Mouse (Mus musculus) liver, adult 2 months (tissue): ENCODE data around the gene Tmem198b. TPM values are rescaled to one million over a fixed set of nuclear protein-coding genes. Genes with fewer than 3 reads are reported as not detected.
A peak's percentile ranks its signal among the peaks of the same experiment; 100 is the strongest.

Experiments used
- DNase-seq: peaks from one replicate; pipeline ENCODE4 v3.0.0-alpha.2; 2011; ENCODE audit warnings: low read depth, low spot score; ENCODE audit errors: extremely low read depth
- H3K27ac ChIP-seq: fragments of 200-500 bp; replicated peaks from 2 replicates; pipeline ENCODE4 v1.5.1; 2012; ENCODE audit warnings: low read depth, mild to moderate bottlenecking, control low read depth, inconsistent platforms, low read length; ENCODE audit not compliant: insufficient read depth
- H3K27me3 ChIP-seq: fragments of 200-500 bp; 2 replicates; pipeline ENCODE4 v1.6.1; 2012; ENCODE audit warnings: mild to moderate bottlenecking, moderate library complexity, low read length, inconsistent platforms; ENCODE audit not compliant: control insufficient read depth, insufficient read depth
- H3K36me3 ChIP-seq: fragments of 200-500 bp; 2 replicates; pipeline ENCODE4 v1.6.1; 2012; ENCODE audit warnings: low read length, inconsistent platforms; ENCODE audit not compliant: control insufficient read depth, insufficient read depth
- H3K4me1 ChIP-seq: fragments of 200-500 bp; 2 replicates; pipeline ENCODE4 v1.6.1; 2011; ENCODE audit warnings: low read length; ENCODE audit not compliant: control insufficient read depth, insufficient read depth
- H3K4me3 ChIP-seq: fragments of 200-500 bp; 2 replicates; pipeline ENCODE4 v1.5.1; 2011; ENCODE audit warnings: low read depth, mild to moderate bottlenecking, control low read depth, low read length, moderate library complexity; ENCODE audit not compliant: insufficient read depth
- H3K79me2 ChIP-seq: fragments of 200-500 bp; 2 replicates; pipeline ENCODE4 v1.6.1; 2012; ENCODE audit warnings: inconsistent platforms, mild to moderate bottlenecking, low read length, moderate library complexity; ENCODE audit not compliant: control insufficient read depth, insufficient read depth
- H3K9ac ChIP-seq: fragments of 200-500 bp; 2 replicates; pipeline ENCODE4 v1.6.1; 2012; ENCODE audit warnings: low read depth, mild to moderate bottlenecking, control low read depth, inconsistent platforms, low read length
- CTCF ChIP-seq: fragments of 200-500 bp; IDR thresholded peaks from 2 replicates; pipeline ENCODE4 v1.5.1; 2011; ENCODE audit warnings: low read depth, low read length, control low read depth
- POLR2A ChIP-seq: fragments of 200-500 bp; IDR thresholded peaks from 2 replicates; pipeline ENCODE4 v1.6.1; 2011; ENCODE audit warnings: low read length, control low read depth; ENCODE audit not compliant: insufficient read depth; ENCODE audit errors: extremely low read depth
- WGBS: fragments of 180-500 bp; shearing (Covaris S2); methylation state at CpG from one replicate; pipeline ENCODE4 v1.1.7; 2018; 5-methylcytosine and 5-hydroxymethylcytosine counted together
- polyA plus RNA-seq: library from polyadenylated mRNA; depleted of rRNA; stranded (reverse); fragments of >200 nt; gene quantifications from 2 replicates; pipeline ENCODE4 v1.2.3, GENCODE M21; 2012; rRNA removed
- total RNA-seq: library from RNA; depleted of rRNA; stranded (reverse); fragments of >200 nt; gene quantifications from 2 replicates; pipeline ENCODE4 v1.2.3, GENCODE M21; 2014; rRNA removed

Tmem198b gene
- total and polyA plus RNA-seq, 2 experiments, result 1.3 to 5.7 TPM

DNA sequence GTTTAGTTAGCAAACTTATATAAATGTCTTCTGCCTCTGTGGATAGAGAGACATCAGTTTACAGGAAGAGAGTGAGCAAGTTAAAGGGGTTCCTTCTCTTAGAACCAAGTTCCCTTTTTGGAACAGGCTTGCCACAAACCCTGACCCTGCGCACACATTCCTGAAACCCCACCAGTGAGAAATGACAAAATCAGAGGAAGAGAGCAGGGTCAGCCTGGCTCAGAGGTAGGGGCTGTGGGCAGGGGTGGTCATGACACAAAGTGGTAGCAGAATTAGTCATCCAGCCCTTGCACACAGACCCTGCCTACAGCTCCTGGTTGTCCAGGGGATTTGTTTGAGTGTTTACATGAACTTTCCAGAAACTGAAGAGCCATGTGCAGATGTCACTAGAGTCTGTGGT, 24.0 kb downstream of the Tmem198b start:
- Histone ChIP-seq H3K36me3 (no peaks in the 10 kb centered on the region), H3K27me3 (no peaks in the 10 kb centered on the region), H3K4me1 (peaks cover 5% of the 10 kb centered on the region; the same call in 1 of the 2 replicates), H3K79me2 (no peaks in the 10 kb centered on the region), H3K27ac (peak overlapping the region; percentile 15; the same call in 1 of the 2 replicates), H3K4me3 (no peak overlapping the region), H3K9ac (no peak overlapping the region)
- WGBS, result 92% methylated on average over 1 of the region's 1 CpGs
- TF ChIP-seq POLR2A (no peak), CTCF (no peak)
- no peak for DNase-seq

DNA sequence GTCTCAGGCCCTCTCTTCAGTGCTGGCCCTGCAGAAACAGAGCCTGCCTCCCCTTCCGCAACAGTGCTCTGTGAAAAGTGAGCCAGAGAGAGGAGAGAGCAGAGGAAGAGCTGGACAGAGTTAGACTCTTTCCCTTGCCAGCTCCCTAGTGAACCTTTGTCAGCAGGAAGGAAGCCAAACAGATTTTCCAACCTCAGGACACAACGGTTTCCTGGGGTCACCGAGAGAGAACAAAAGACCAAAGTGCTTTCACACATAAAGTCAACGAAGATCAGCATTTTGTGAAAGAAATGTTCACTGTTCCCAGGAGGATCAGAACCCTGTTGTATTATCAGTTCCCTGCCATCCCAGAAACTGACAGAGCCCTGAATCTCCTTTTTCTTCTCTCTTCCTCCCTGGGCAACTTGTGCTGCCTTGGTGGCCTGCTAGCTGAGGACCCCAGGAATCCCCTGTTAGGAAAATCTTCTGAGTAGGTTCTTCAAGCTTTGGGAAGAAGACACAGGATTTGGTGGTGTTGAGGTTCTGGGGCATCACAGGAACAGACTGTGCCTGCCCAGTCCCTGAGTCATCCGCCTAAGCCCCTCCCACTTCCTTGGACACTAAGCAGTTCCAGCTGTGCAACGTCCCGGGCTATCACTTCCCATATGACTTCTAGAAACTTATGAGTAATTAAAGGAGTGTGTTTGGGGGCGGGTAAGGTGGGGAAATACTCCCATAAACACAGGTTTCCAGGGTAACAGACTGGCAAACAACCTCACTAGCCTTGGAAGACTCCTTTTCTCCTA, 25.0 kb downstream of the Tmem198b start:
- H3K27ac ChIP-seq, result peak overlapping the region; percentile 71
- peaks cover 5% of the 10 kb centered on the region; the same call in 1 of the 2 replicates for H3K4me1 ChIP-seq
- no peak overlapping the region for H3K4me3 ChIP-seq
- no peaks in the 10 kb centered on the region for H3K79me2 ChIP-seq
- H3K27me3 ChIP-seq, result no peaks in the 10 kb centered on the region
- 0 out of 2 replicates have a peak overlapping the region, but pooled peaks have one; percentile 4 for H3K9ac ChIP-seq
- TF ChIP-seq POLR2A (no peak), CTCF (no peak)
- DNase-seq, result peak; percentile 92
- WGBS, result 19% methylated on average over 8 of the region's 8 CpGs
- no peaks in the 10 kb centered on the region for H3K36me3 ChIP-seq

DNA sequence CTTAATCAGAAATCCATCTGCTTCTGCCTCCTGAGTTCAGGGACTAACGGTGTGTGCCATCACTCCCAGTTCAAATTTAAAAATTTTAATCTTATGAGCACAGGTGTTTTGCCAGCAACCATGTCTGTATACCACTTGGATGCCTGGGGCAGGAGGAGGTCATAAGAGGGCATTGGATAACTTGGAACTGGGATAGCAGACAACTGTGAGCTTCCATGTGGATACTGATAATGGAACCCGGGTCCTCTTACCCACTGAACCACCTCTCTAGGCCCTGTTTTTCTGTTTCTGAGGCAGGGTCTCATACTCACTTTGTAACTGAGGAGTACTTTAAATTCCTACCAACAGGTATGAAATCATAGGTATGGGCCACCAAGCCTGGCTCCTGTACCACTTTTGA, 25.7 kb downstream of the Tmem198b start:
- H3K79me2 ChIP-seq, result no peaks in the 10 kb centered on the region
- H3K4me3 ChIP-seq, result no peak overlapping the region
- TF ChIP-seq POLR2A (no peak), CTCF (no peak)
- no peaks in the 10 kb centered on the region for H3K27me3 ChIP-seq
- no peaks in the 10 kb centered on the region for H3K36me3 ChIP-seq
- no peak for DNase-seq
- H3K9ac ChIP-seq, result no peak overlapping the region
- H3K27ac ChIP-seq, result peak overlapping the region; percentile 39; the same call in 1 of the 2 replicates
- peaks cover 5% of the 10 kb centered on the region; the same call in 1 of the 2 replicates for H3K4me1 ChIP-seq
- 83% methylated on average over 2 of the region's 2 CpGs for WGBS

DNA sequence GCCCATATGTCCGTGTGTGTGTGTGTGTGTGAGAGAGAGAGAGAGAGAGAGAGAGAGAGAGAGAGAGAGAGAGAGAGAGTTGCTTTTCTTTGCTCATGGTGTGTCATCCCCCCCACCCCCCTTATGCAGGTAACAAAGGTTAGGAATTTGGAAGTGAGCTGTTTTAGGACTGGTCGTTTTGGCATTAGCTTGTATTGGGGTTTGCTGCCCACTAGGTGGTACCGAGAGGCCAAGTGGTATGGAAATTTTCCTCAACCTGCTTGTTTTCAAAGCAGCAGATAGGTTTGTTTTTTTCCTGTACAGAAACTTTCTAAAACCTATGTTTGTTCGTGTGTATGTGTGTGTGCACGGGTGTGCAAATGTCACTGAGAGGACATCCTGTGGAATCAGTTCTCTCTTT, 30.5 kb downstream of the Tmem198b start:
- Histone ChIP-seq H3K27ac (no peak overlapping the region), H3K9ac (no peak overlapping the region), H3K79me2 (no peaks in the 10 kb centered on the region), H3K36me3 (no peaks in the 10 kb centered on the region), H3K4me3 (no peak overlapping the region), H3K27me3 (no peaks in the 10 kb centered on the region), H3K4me1 (no peaks in the 10 kb centered on the region)
- TF ChIP-seq POLR2A, result no peak
- TF ChIP-seq CTCF, result no peak
- no peak for DNase-seq
- WGBS, result 19% methylated on average over 5 of the region's 5 CpGs

DNA sequence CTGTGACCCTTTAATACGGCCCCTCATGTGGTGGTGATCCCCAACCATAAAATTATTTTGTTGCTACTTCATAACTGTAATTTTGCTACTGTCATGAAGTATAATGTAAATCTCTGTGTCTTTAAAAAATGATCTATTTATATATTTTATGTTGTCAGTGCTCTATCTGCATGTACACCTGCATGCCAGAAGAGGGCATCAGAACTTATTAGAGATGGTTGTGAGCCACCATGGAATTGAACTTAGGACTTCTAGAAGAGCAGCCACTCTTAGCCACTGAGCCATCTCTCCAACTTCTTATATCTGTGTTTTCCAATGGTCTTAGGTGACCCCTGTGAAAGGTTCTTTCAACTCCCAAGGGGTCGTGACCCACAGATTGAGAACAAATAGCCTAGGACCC, 31.3 kb downstream of the Tmem198b start:
- H3K27me3 ChIP-seq, result no peaks in the 10 kb centered on the region
- no peak overlapping the region for H3K4me3 ChIP-seq
- DNase-seq, result peak; percentile 51
- no peaks in the 10 kb centered on the region for H3K79me2 ChIP-seq
- no peaks in the 10 kb centered on the region for H3K4me1 ChIP-seq
- H3K36me3 ChIP-seq, result no peaks in the 10 kb centered on the region
- WGBS, result 78% methylated on average over 2 of the region's 2 CpGs
- no peak for TF ChIP-seq POLR2A
- peak; percentile 5; the same call in 1 of the 2 replicates for TF ChIP-seq CTCF
- no peak overlapping the region for H3K9ac ChIP-seq
- H3K27ac ChIP-seq, result no peak overlapping the region

Other genes with a start within 250 kb of the Tmem198b start
- 24.7 and 30.0 TPM in 2 replicates for gene Pa2g4, start 238.4 kb downstream of the Tmem198b start, total RNA-seq
- gene Pa2g4, start 238.4 kb downstream of the Tmem198b start, polyA plus RNA-seq, result 17.6 and 17.8 TPM in 2 replicates
- gene Erbb3, start 214.7 kb downstream of the Tmem198b start, total RNA-seq, result 92.9 and 115 TPM in 2 replicates
- 37.4 and 37.9 TPM in 2 replicates for gene Erbb3, start 214.7 kb downstream of the Tmem198b start, polyA plus RNA-seq
- 234 and 279 TPM in 2 replicates for gene Rps26, start 177.6 kb downstream of the Tmem198b start, total RNA-seq
- 425 and 439 TPM in 2 replicates for gene Rps26, start 177.6 kb downstream of the Tmem198b start, polyA plus RNA-seq
- gene Ikzf4, start 158.4 kb downstream of the Tmem198b start, total RNA-seq, result 0.09 and 0.13 TPM in 2 replicates
- 0.60 and 0.80 TPM in 2 replicates for gene Ikzf4, start 158.4 kb downstream of the Tmem198b start, polyA plus RNA-seq
- gene Suox, start 130.3 kb downstream of the Tmem198b start, total RNA-seq, result 135 and 145 TPM in 2 replicates
- gene Suox, start 130.3 kb downstream of the Tmem198b start, polyA plus RNA-seq, result 103 and 168 TPM in 2 replicates
- gene Rab5b, start 108.1 kb downstream of the Tmem198b start, total RNA-seq, result 68.6 and 74.0 TPM in 2 replicates
- gene Rab5b, start 108.1 kb downstream of the Tmem198b start, polyA plus RNA-seq, result 78.8 and 80.5 TPM in 2 replicates
- gene Pmel, start 100.2 kb downstream of the Tmem198b start, total RNA-seq, result 0.09 and 0.40 TPM in 2 replicates
- gene Pmel, start 100.2 kb downstream of the Tmem198b start, polyA plus RNA-seq, result 0.72 and 0.83 TPM in 2 replicates
- gene Cdk2, start 99.3 kb downstream of the Tmem198b start, total RNA-seq, result 4.7 and 7.6 TPM in 2 replicates
- 7.0 and 8.3 TPM in 2 replicates for gene Cdk2, start 99.3 kb downstream of the Tmem198b start, polyA plus RNA-seq
- gene Dgka, start 59.5 kb downstream of the Tmem198b start, total RNA-seq, result 4.1 and 6.5 TPM in 2 replicates
- gene Dgka, start 59.5 kb downstream of the Tmem198b start, polyA plus RNA-seq, result 7.1 and 7.2 TPM in 2 replicates
- 9.5 and 12.7 TPM in 2 replicates for gene Pym1, start 56.5 kb downstream of the Tmem198b start, total RNA-seq
- 15.0 and 15.6 TPM in 2 replicates for gene Pym1, start 56.5 kb downstream of the Tmem198b start, polyA plus RNA-seq
- 74.3 and 79.8 TPM in 2 replicates for gene Mmp19, start 13.5 kb downstream of the Tmem198b start, total RNA-seq
- 48.4 and 67.5 TPM in 2 replicates for gene Mmp19, start 13.5 kb downstream of the Tmem198b start, polyA plus RNA-seq
- gene Dnajc14, start 308 bp downstream of the Tmem198b start, total RNA-seq, result 23.5 and 25.3 TPM in 2 replicates
- 9.2 and 9.7 TPM in 2 replicates for gene Dnajc14, start 308 bp downstream of the Tmem198b start, polyA plus RNA-seq
- gene Sarnp, start 13.0 kb upstream of the Tmem198b start, total RNA-seq, result 23.1 and 25.8 TPM in 2 replicates
- 6.7 and 6.9 TPM in 2 replicates for gene Sarnp, start 13.0 kb upstream of the Tmem198b start, polyA plus RNA-seq
- 73.2 and 76.7 TPM in 2 replicates for gene Ormdl2, start 17.3 kb upstream of the Tmem198b start, total RNA-seq
- 93.2 and 94.6 TPM in 2 replicates for gene Ormdl2, start 17.3 kb upstream of the Tmem198b start, polyA plus RNA-seq
- gene Gdf11, start 87.3 kb upstream of the Tmem198b start, total RNA-seq, result 0.09 and 0.13 TPM in 2 replicates
- gene Gdf11, start 87.3 kb upstream of the Tmem198b start, polyA plus RNA-seq, result 0.04 and 0.05 TPM in 2 replicates
- gene Cd63, start 96.6 kb upstream of the Tmem198b start, total RNA-seq, result 4.1 and 5.2 TPM in 2 replicates
- gene Cd63, start 96.6 kb upstream of the Tmem198b start, polyA plus RNA-seq, result 2.9 and 4.4 TPM in 2 replicates
- 30.4 and 33.8 TPM in 2 replicates for gene Rdh5, start 118.5 kb upstream of the Tmem198b start, total RNA-seq
- 86.2 and 91.8 TPM in 2 replicates for gene Rdh5, start 118.5 kb upstream of the Tmem198b start, polyA plus RNA-seq
- gene Bloc1s1, start 119.7 kb upstream of the Tmem198b start, total RNA-seq, result 91.1 and 106 TPM in 2 replicates
- gene Bloc1s1, start 119.7 kb upstream of the Tmem198b start, polyA plus RNA-seq, result 192 and 226 TPM in 2 replicates
- gene Itga7, start 129.4 kb upstream of the Tmem198b start, total RNA-seq, result 4.6 and 4.9 TPM in 2 replicates
- 9.5 and 11.0 TPM in 2 replicates for gene Itga7, start 129.4 kb upstream of the Tmem198b start, polyA plus RNA-seq
- 639 and 785 TPM in 2 replicates for gene Mettl7b, start 156.6 kb upstream of the Tmem198b start, total RNA-seq
- 780 and 929 TPM in 2 replicates for gene Mettl7b, start 156.6 kb upstream of the Tmem198b start, polyA plus RNA-seq
- 0.07 TPM in 1 of 2 replicates, not detected in the other for gene Olfr9, start 185.1 kb upstream of the Tmem198b start, total RNA-seq
- 0.02 TPM in 1 of 2 replicates, not detected in the other for gene Olfr9, start 185.1 kb upstream of the Tmem198b start, polyA plus RNA-seq
- not detected in 2 replicates for gene Olfr763, start 206.4 kb upstream of the Tmem198b start, total RNA-seq
- not detected in 2 replicates for gene Olfr763, start 206.4 kb upstream of the Tmem198b start, polyA plus RNA-seq
- not detected in 2 replicates for gene Olfr764-ps1, start 235.5 kb upstream of the Tmem198b start, total RNA-seq
- not detected in 2 replicates for gene Olfr764-ps1, start 235.5 kb upstream of the Tmem198b start, polyA plus RNA-seq
- gene Olfr765, start 245.6 kb upstream of the Tmem198b start, total RNA-seq, result not detected in 2 replicates
- gene Olfr765, start 245.6 kb upstream of the Tmem198b start, polyA plus RNA-seq, result not detected in 2 replicates